Mouse (Mus musculus): ENCODE measurements around the gene Dlgap5.

The Dlgap5 gene

GRCm38 (mm10) chr14:47395462-47396026, 22.7 kb downstream of the Dlgap5 start:
- DNase-seq (ENCODE audit: low spot score in 2 of 2), result peak in 1 of 2 experiments; percentile 6

- no peak for DNase-seq (ENCODE audit: low spot score in 2 of 2)
Observed at GRCm38 (mm10) chr14:47395007-47395406, 23.2 kb downstream of the Dlgap5 start.

GRCm38 (mm10) chr14:47393354-47394094, 24.7 kb downstream of the Dlgap5 start:
- no peak for DNase-seq (ENCODE audit: low spot score in 2 of 2)

- no peak for DNase-seq (ENCODE audit: low spot score in 2 of 2)
Observed at GRCm38 (mm10) chr14:47386125-47386524, 32.1 kb downstream of the Dlgap5 start.

GRCm38 (mm10) chr14:47384653-47385052, 33.6 kb downstream of the Dlgap5 start:
- no peak for DNase-seq (ENCODE audit: low spot score in 2 of 2)

GRCm38 (mm10) chr14:47383911-47384310, 34.3 kb downstream of the Dlgap5 start:
- no peak for DNase-seq (ENCODE audit: low spot score in 2 of 2)

GRCm38 (mm10) chr14:47378336-47378735, 39.9 kb downstream of the Dlgap5 start:
- DNase-seq (ENCODE audit: low spot score in 2 of 2), result no peak

GRCm38 (mm10) chr14:47376526-47376925, 41.7 kb downstream of the Dlgap5 start:
- DNase-seq (ENCODE audit: low spot score in 2 of 2), result no peak

- no peak for DNase-seq (ENCODE audit: low spot score in 2 of 2)
Observed at GRCm38 (mm10) chr14:47373728-47374678, 44.2 kb downstream of the Dlgap5 start.

GRCm38 (mm10) chr14:47371689-47372088, 46.5 kb downstream of the Dlgap5 start:
- DNase-seq (ENCODE audit: low spot score in 2 of 2), result no peak

- DNase-seq (ENCODE audit: low spot score in 2 of 2), result no peak
Observed at GRCm38 (mm10) chr14:47370790-47371189, 47.4 kb downstream of the Dlgap5 start.

GRCm38 (mm10) chr14:47369741-47370140, 48.5 kb downstream of the Dlgap5 start:
- DNase-seq (ENCODE audit: low spot score in 2 of 2), result no peak

GRCm38 (mm10) chr14:47367461-47367860, 50.7 kb downstream of the Dlgap5 start, which contains the start of gene Lgals3:
Gene Lgals3 (plus strand): TSS chr14:47367751.
- peak; percentile 62 to 64 for DNase-seq (ENCODE audit: low spot score in 2 of 2)

- DNase-seq (ENCODE audit: low spot score in 2 of 2), result peak; percentile 33 to 37
Observed at GRCm38 (mm10) chr14:47366881-47367321, 51.3 kb downstream of the Dlgap5 start.

- DNase-seq (ENCODE audit: low spot score in 2 of 2), result no peak
Observed at GRCm38 (mm10) chr14:47364742-47365449, 53.3 kb downstream of the Dlgap5 start.

- no peak for DNase-seq (ENCODE audit: low spot score in 2 of 2)
Observed at GRCm38 (mm10) chr14:47361899-47362298, 56.3 kb downstream of the Dlgap5 start.

- no peak for DNase-seq (ENCODE audit: low spot score in 2 of 2)
Observed at GRCm38 (mm10) chr14:47361418-47361817, 56.8 kb downstream of the Dlgap5 start.

GRCm38 (mm10) chr14:47359610-47360009, 58.6 kb downstream of the Dlgap5 start:
- no peak for DNase-seq (ENCODE audit: low spot score in 2 of 2)

GRCm38 (mm10) chr14:47356622-47357021, 61.6 kb downstream of the Dlgap5 start:
- no peak for DNase-seq (ENCODE audit: low spot score in 2 of 2)

GRCm38 (mm10) chr14:47354948-47355347, 63.3 kb downstream of the Dlgap5 start:
- no peak for DNase-seq (ENCODE audit: low spot score in 2 of 2)

GRCm38 (mm10) chr14:47354111-47354577, 64.1 kb downstream of the Dlgap5 start:
- peak in 1 of 2 experiments; percentile 13 for DNase-seq (ENCODE audit: low spot score in 2 of 2)
